Mouse (Mus musculus) midbrain, embryonic 11.5 days (tissue): ENCODE measurements around the gene Gm21974. TPM values are rescaled to one million over a fixed set of nuclear protein-coding genes. Genes with fewer than 3 reads are reported as not detected.
"Not testable (repeated sequence)": the region's sequence is repeated elsewhere in the genome, so short reads cannot be mapped to it uniquely, and the experiment has no call there.

Experiments used
- ATAC-seq: fragments of 200-750 bp; cut with Nextera tagmentation; 2 replicates; pipeline ENCODE4 v1.8.0; 2017; ENCODE audit warnings: moderate TSS enrichment, moderate library complexity; ENCODE audit not compliant: low FRiP score
- DNase-seq: peaks from one replicate; pipeline ENCODE4 v3.0.0; 2015; ENCODE audit warnings: low spot score; ENCODE audit errors: missing footprints
- H3K27ac ChIP-seq: fragments of 300-500 bp; sonication (generic); 2 replicates; pipeline ENCODE4 v1.5.1; 2014; ENCODE audit warnings: low read depth, low read length
- H3K27me3 ChIP-seq: fragments of 300-500 bp; sonication (generic); 2 replicates; pipeline ENCODE4 v1.6.1; 2014; ENCODE audit warnings: mild to moderate bottlenecking, low read length, moderate library complexity, mixed read lengths; ENCODE audit not compliant: control insufficient read depth, insufficient read depth
- H3K36me3 ChIP-seq: fragments of 300-500 bp; sonication (generic); 2 replicates; pipeline ENCODE4 v1.6.1; 2014; ENCODE audit warnings: mild to moderate bottlenecking, low read length, moderate library complexity, mixed read lengths; ENCODE audit not compliant: control insufficient read depth, insufficient read depth
- H3K4me1 ChIP-seq: fragments of 300-500 bp; sonication (generic); 2 replicates; pipeline ENCODE4 v1.6.1; 2014; ENCODE audit warnings: low read length; ENCODE audit not compliant: control insufficient read depth, insufficient read depth
- H3K4me2 ChIP-seq: fragments of 300-500 bp; sonication (generic); 2 replicates; pipeline ENCODE4 v1.6.1; 2014; ENCODE audit warnings: mild to moderate bottlenecking, moderate library complexity
- H3K4me3 ChIP-seq: fragments of 300-500 bp; sonication (generic); 2 replicates; pipeline ENCODE4 v1.5.1; 2014; ENCODE audit warnings: low read depth, low read length
- H3K9ac ChIP-seq: fragments of 300-500 bp; sonication (generic); 2 replicates; pipeline ENCODE4 v1.6.1; 2014; ENCODE audit warnings: low read length
- H3K9me3 ChIP-seq: fragments of 300-500 bp; sonication (generic); 2 replicates; pipeline ENCODE4 v1.6.1; 2016; ENCODE audit warnings: low read length; ENCODE audit not compliant: control insufficient read depth
- WGBS: fragments of 180-500 bp; shearing (Covaris S2); extraction: QIAGEN DNeasy Blood & Tissue Kit; methylation state at CpG from one replicate; pipeline ENCODE4 v1.1.7; 2014; 5-methylcytosine and 5-hydroxymethylcytosine counted together
- polyA plus RNA-seq: library from polyadenylated mRNA; unstranded; fragments of >200 nt; fragmentation: Nextera tagmentation; extraction: Ambion mirVana; gene quantifications from 2 replicates; pipeline ENCODE4 v1.2.1, GENCODE M21; 2014

Gene Gm21974
- polyA plus RNA-seq, 1 experiment from 2014 or later = not detected

- peak; percentile 97 for DNase-seq
- no peaks in the 10 kb centered on the region for H3K9me3 ChIP-seq
- 9% methylated on average over 38 of the region's 38 CpGs for WGBS
Measured at GRCm38 (mm10) chr7:127903971-127904796, 8.9 kb upstream of the Gm21974 start, which contains the start of gene Bckdk. Gene Bckdk (plus strand): TSS chr7:127904082.

GRCm38 (mm10) chr7:127901772-127902171 lies 6.5 kb upstream of the Gm21974 start:
- Histone ChIP-seq H3K27me3 (no peaks in the 10 kb centered on the region), H3K27ac (no peak overlapping the region), H3K36me3 (peaks cover 5% of the 10 kb centered on the region; the same call in 1 of the 2 replicates), H3K4me2 (no peak overlapping the region), H3K4me3 (no peak overlapping the region), H3K9ac (no peak overlapping the region), H3K9me3 (no peaks in the 10 kb centered on the region), H3K4me1 (peaks cover 5% of the 10 kb centered on the region)
- ATAC-seq (no peak), DNase-seq (no peak)
- WGBS = 83% methylated on average over 2 of the region's 2 CpGs

More at GRCm38 (mm10) chr7:127903971-127904796, 8.9 kb upstream of the Gm21974 start, which contains the start of gene Bckdk:
- peak within 1 kb of the TSS; percentile 70 for H3K4me3 ChIP-seq
- peak; percentile 88 for ATAC-seq
- peaks cover 5% of the 10 kb centered on the region for H3K4me1 ChIP-seq
- peaks cover 12% of the 10 kb centered on the region; the same call in 1 of the 2 replicates for H3K36me3 ChIP-seq
- H3K4me2 ChIP-seq = peak within 1 kb of the TSS; percentile 86
- H3K9ac ChIP-seq = peak within 1 kb of the TSS; percentile 90
- H3K27me3 ChIP-seq = no peaks in the 10 kb centered on the region
- peak within 1 kb of the TSS; percentile 52 for H3K27ac ChIP-seq

GRCm38 (mm10) chr7:127899997-127900396 lies 4.7 kb upstream of the Gm21974 start:
- Histone ChIP-seq H3K36me3 (no peaks in the 10 kb centered on the region), H3K4me2 (no peak overlapping the region), H3K27ac (no peak overlapping the region), H3K27me3 (no peaks in the 10 kb centered on the region), H3K9me3 (no peaks in the 10 kb centered on the region), H3K9ac (no peak overlapping the region), H3K4me3 (no peak overlapping the region), H3K4me1 (peaks cover 8% of the 10 kb centered on the region)
- DNase-seq = no peak
- 54% methylated on average over 7 of the region's 7 CpGs for WGBS
- ATAC-seq = no peak

- DNase-seq (no peak), ATAC-seq (no peak)
- H3K27me3 ChIP-seq = no peaks in the 10 kb centered on the region
- H3K9me3 ChIP-seq = no peaks in the 10 kb centered on the region
- peaks cover 7% of the 10 kb centered on the region for H3K4me1 ChIP-seq
- no peak overlapping the region for H3K4me2 ChIP-seq
- no peak overlapping the region for H3K9ac ChIP-seq
- H3K36me3 ChIP-seq = no peaks in the 10 kb centered on the region
- WGBS = 40% methylated on average over 10 of the region's 10 CpGs
- H3K27ac ChIP-seq = no peak overlapping the region
- no peak overlapping the region for H3K4me3 ChIP-seq
Measured at GRCm38 (mm10) chr7:127898179-127898956, 3.1 kb upstream of the Gm21974 start.

GRCm38 (mm10) chr7:127897542-127897941 lies 2.3 kb upstream of the Gm21974 start:
- Histone ChIP-seq H3K36me3 (no peaks in the 10 kb centered on the region), H3K4me3 (no peak overlapping the region), H3K9ac (no peak overlapping the region), H3K9me3 (no peaks in the 10 kb centered on the region), H3K27me3 (no peaks in the 10 kb centered on the region), H3K27ac (no peak overlapping the region), H3K4me2 (no peak overlapping the region), H3K4me1 (peaks cover 7% of the 10 kb centered on the region)
- DNase-seq (no peak), ATAC-seq (no peak)
- 95% methylated on average over 7 of the region's 7 CpGs for WGBS

GRCm38 (mm10) chr7:127896384-127896783 lies 1.1 kb upstream of the Gm21974 start:
- H3K9me3 ChIP-seq = no peaks in the 10 kb centered on the region
- no peak overlapping the region for H3K27ac ChIP-seq
- no peak overlapping the region for H3K9ac ChIP-seq
- no peaks in the 10 kb centered on the region for H3K27me3 ChIP-seq
- H3K4me3 ChIP-seq = no peak overlapping the region
- H3K4me1 ChIP-seq = peaks cover 7% of the 10 kb centered on the region
- ATAC-seq (no peak), DNase-seq (peak; percentile 91)
- no peak overlapping the region for H3K4me2 ChIP-seq
- H3K36me3 ChIP-seq = no peaks in the 10 kb centered on the region
- 60% methylated on average over 13 of the region's 13 CpGs for WGBS

GRCm38 (mm10) chr7:127895891-127896290 lies 637 bp upstream of the Gm21974 start:
- Histone ChIP-seq H3K4me3 (peak overlapping the region; percentile 57; the same call in 1 of the 2 replicates), H3K4me2 (peak overlapping the region; percentile 85)
- 65% methylated on average over 7 of the region's 7 CpGs for WGBS
- not testable (repeated sequence) for DNase-seq, H3K27me3 ChIP-seq, H3K9ac ChIP-seq, H3K9me3 ChIP-seq, H3K4me1 ChIP-seq, ATAC-seq, H3K27ac ChIP-seq, H3K36me3 ChIP-seq

GRCm38 (mm10) chr7:127894480-127894879 lies 774 bp downstream of the Gm21974 start:
- no peak overlapping the region for H3K27ac ChIP-seq
- no peaks in the 10 kb centered on the region for H3K27me3 ChIP-seq
- H3K36me3 ChIP-seq = 0 out of 2 replicates have a peak, but pooled peaks cover 2% of the 10 kb centered on the region
- peak overlapping the region; percentile 57; the same call in 1 of the 2 replicates for H3K4me3 ChIP-seq
- DNase-seq (no peak), ATAC-seq (no peak)
- H3K9me3 ChIP-seq = no peaks in the 10 kb centered on the region
- no peak overlapping the region; the same call in 1 of the 2 replicates for H3K9ac ChIP-seq
- 89% methylated on average over 5 of the region's 5 CpGs for WGBS
- H3K4me2 ChIP-seq = peak overlapping the region; percentile 85; the same call in 1 of the 2 replicates
- H3K4me1 ChIP-seq = peaks cover 7% of the 10 kb centered on the region
